Mouse (Mus musculus): ENCODE measurements around the gene Gm45713. TPM values are rescaled to one million over a fixed set of nuclear protein-coding genes. Genes with fewer than 3 reads are reported as not detected.

Gene Gm45713
- total RNA-seq, 2 experiments from 2014 or later = 0.50 TPM; not detected in 1

GRCm38 (mm10) chr7:45095367-45095766, 40.7 kb downstream of the Gm45713 start:
- DNase-seq = no peak

- no peak for DNase-seq
Observed at GRCm38 (mm10) chr7:45094121-45094520, 41.9 kb downstream of the Gm45713 start.

GRCm38 (mm10) chr7:45093516-45093905, 42.5 kb downstream of the Gm45713 start:
- DNase-seq = no peak

- DNase-seq = no peak
Observed at GRCm38 (mm10) chr7:45092828-45093515, 43.1 kb downstream of the Gm45713 start.

GRCm38 (mm10) chr7:45092048-45092447, 44.0 kb downstream of the Gm45713 start, which contains the start of gene Rcn3:
TSS of gene Rcn3 (minus strand) at chr7:45092221.
- DNase-seq = peak in 1 of 2 experiments; percentile 37

DNA sequence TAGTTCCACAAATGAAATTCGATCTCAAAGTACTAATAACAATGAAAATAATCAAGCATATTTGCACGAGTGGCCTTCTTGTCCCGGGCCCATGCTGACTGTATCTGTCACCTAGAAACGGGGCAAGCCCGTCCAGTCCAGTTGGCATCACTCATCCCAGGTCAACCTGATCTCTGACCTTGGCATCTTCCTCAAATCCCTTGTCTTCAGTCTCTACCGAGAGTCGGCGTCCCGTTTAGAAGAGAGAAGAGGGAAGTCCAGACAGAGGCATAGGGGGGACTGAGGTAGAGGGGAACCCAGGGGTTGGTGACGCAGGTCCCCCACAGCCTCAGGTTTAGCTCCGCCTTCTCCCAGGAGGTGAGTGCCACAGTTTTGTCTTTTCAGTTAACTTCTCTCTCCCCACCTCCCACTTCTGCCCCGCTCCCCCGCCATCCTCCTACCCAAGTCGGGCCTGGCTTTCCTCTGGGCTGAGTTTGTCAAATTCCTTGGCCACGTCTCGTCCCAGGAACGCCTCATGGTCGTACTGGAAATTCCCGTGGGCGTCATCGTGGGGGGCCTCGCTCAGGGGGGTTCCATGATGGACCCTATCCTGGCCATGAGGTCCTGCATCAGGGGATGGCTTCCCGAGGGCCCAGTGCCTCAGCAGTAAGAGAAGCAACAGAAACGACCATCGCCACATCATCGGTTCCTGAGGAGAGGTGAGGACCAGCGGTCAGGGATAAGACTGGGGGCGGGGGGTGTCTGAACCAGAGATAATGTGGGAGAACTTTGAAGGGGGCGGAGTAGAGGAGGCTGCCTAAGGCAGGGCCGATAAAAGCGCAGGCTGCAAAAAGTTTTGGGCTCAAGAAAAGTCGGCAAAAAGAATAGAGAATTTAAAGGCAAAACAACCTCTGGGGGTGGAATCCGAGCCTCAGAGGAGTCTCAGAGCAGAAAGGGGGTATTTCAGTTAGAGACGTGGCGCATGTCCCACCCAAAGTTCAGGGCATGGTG, 44.7 kb downstream of the Gm45713 start:
- DNase-seq = no peak

- DNase-seq = no peak
Observed at GRCm38 (mm10) chr7:45090251-45090977, 45.6 kb downstream of the Gm45713 start.

DNA sequence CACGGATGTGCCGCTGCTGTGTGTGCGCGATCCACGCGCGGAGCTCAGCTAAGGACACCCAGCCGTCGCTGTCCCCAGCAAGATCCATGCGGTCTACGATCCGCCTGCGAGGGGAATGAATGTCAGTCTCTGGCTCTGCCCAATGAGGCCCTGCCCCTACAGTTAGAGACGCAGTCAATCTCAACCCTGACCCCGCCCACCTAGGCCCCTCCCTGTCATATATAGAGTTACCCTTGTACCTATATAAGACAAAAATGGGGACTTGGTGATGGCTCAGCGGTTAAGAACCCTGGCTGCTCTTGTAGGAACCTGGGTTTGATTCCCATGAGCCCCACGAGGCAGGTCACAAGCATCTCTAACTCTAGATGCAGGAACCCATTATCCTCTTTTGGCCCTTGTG, 47.4 kb downstream of the Gm45713 start:
- no peak for DNase-seq

DNA sequence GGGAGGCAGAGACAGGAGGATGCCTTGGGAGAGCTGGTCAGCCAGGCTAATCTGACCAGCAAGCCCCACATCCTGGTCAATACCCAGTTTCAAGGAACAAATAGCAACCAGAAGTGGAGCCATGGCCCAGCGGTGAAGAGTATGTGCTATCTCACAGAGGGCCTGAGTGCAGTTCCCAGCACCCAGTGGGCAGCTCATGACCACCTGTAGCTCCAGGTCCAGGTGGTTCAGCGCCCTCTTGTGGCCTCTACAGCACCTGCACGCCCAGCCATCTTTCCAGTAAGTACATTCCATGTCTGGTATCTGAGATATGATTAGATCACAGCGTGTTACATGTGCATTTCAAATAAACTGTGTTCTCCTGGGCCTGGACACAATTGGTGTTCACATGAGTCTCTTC, 49.9 kb downstream of the Gm45713 start:
- DNase-seq = no peak

DNA sequence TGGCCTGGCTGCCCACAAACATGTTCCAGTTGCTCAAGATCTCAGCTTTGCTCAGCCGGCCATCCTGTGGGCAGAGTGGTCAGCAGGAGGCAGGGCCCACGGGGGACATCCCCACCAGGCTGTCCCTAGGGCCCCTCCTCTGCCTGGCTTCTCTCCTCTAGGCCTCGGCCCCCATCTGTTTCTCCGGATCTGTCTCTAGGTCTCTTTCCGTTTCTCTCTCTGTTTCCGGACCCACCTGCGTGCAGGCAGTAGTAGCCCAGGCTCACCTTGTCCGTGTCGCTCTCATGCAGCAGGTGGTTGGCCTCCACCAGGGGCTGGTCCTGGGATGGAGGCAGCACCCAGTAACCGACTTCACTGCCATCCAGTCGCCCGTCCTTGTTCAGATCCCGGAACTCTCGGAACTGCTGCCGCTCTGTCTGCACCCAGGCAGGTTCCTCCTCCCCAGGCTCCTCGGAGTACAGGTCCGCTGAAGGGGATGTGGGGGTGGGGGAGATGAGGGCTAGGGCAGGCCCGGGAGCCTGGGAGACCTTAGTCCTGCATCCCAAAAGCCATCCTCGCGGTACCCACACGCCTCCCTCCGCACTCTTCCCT, 52.6 kb downstream of the Gm45713 start:
- no peak for DNase-seq

DNA sequence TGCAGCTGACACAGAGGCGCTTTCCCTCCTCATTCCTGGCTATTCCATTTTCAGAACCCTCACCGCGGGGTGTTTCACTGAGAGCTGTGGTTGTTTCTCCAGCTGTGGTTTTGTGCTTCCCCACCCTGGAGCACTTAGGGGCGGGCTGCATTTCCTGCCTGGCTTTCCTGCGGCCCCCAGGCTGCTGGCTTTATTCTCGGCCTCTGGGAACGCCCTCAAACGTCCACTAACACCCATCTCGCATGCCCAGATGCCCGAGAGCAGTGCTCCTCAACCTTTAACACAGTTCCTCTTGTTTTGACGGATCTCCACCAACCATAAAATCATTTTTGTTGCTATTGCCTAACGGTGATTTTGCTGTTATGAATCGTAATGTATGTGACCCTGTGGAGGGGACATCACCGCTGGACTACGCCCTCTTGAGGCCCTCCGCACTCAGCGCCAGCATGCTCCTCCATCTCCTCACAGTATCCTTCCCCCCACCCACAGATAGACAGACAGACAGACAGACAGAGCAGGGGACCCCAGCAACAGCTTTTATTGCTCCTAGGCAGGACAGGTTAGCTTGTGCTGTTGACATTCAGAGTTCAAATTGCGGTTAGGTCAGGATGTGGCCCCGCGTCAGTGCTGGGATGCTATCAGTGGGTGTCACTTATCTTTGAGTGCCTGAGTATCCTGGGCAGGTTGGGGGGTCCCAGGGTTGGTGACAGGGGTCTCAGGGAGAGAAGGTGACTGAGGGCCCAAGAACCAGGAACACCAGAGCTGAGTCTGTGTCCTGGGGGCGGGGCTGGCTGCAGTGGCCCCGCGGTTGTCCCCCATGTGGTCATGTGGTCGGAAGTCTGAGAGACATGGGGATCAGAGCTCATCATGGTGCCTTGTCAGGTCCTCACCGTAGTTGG, 53.4 kb downstream of the Gm45713 start:
- no peak for DNase-seq

DNA sequence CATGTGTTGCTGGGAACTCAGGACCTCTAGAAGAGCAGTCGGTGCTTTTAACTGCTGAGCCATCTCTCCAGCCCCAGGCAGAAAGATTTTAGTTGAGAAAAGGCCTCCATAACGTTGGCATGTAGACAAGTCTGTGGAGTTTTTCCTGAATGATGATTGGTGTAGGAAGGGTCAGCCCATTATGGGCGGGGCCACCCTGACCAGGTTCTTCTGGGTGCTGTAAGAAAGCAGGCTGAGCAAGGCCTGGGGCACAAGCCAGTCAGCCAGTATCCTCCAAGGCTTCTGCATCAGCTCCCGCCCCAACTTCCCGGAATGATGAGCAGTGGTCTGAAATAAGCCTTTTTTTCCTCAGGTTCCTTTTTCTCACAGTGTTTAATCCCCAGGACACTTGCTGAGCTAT, 55.0 kb downstream of the Gm45713 start:
- DNase-seq = no peak

DNA sequence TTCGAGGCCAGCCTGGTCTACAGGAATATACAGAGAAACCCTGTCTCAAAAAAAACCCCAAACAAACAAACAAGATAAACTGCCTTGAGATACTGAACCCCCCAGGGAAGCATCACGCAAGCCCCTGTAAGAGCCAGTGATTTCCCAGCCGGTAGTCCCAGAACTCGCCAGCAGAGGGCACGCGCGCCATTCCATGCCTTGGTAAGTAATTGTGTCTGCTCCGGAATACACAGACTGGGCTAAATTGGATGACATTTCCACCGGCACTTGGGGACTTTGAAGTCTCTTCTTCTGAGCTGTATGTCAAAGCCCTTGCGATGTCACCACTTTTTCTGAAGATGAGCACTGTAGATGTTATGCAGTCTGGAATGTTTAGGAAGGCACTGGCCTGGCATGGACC, 56.2 kb downstream of the Gm45713 start:
- peak; percentile 87 to 89 for DNase-seq

GRCm38 (mm10) chr7:45078513-45078912, 57.5 kb downstream of the Gm45713 start:
- peak; percentile 38 to 41 for DNase-seq

DNA sequence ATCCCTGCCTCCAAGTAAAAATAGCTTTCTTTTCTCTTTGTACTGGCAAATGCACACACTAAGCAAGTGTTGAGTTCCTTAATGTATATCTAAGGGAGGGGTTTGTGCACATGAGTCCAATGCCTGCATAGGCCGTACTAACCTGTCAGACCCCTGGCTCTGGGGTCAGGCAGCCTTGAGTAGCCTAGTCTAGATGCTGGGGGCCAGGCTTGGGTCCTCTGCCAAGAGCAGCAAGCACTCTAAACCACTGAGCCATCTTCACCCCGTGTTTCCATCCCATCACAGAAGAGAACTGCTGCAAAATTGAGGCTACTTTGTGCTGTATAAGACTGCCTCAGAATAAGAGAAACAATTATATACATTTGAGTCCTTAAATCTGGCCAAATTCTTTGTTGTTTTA, 58.2 kb downstream of the Gm45713 start:
- DNase-seq = no peak

- DNase-seq = no peak
Observed at GRCm38 (mm10) chr7:45077322-45077721, 58.7 kb downstream of the Gm45713 start.

- DNase-seq = no peak
Observed at GRCm38 (mm10) chr7:45076501-45076900, 59.5 kb downstream of the Gm45713 start.

Data from layer of hippocampus, postnatal 36 days (tissue).